Mouse (Mus musculus) kidney, embryonic 14.5 days (tissue): ENCODE measurements around the gene Scaper. TPM values are rescaled to one million over a fixed set of nuclear protein-coding genes. Genes with fewer than 3 reads are reported as not detected.

Experiments
- ATAC-seq: fragments of 200-750 bp; cut with Nextera tagmentation; 2 replicates; pipeline ENCODE4 v1.8.0; 2017; ENCODE audit warnings: moderate number of reproducible peaks, mild to moderate bottlenecking, moderate TSS enrichment, moderate library complexity; ENCODE audit not compliant: low FRiP score, low TSS enrichment
- H3K27ac ChIP-seq: fragments of 300-500 bp; sonication (generic); 2 replicates; pipeline ENCODE4 v1.5.1; 2014; ENCODE audit warnings: low read depth, mild to moderate bottlenecking, low read length, moderate library complexity, mixed read lengths
- H3K27me3 ChIP-seq: fragments of 300-500 bp; sonication (generic); 2 replicates; pipeline ENCODE4 v1.6.1; 2014; ENCODE audit warnings: mild to moderate bottlenecking, low read length; ENCODE audit not compliant: control insufficient read depth, insufficient read depth
- H3K36me3 ChIP-seq: fragments of 300-500 bp; sonication (generic); 2 replicates; pipeline ENCODE4 v1.6.1; 2014; ENCODE audit warnings: low read length, mixed read lengths; ENCODE audit not compliant: control insufficient read depth, insufficient read depth
- H3K4me1 ChIP-seq: fragments of 300-500 bp; sonication (generic); 2 replicates; pipeline ENCODE4 v1.6.1; 2014; ENCODE audit warnings: low read length, mixed read lengths; ENCODE audit not compliant: control insufficient read depth, insufficient read depth
- H3K4me2 ChIP-seq: fragments of 300-500 bp; sonication (generic); replicated peaks from 2 replicates; pipeline ENCODE4 v1.6.1; 2014; ENCODE audit warnings: low read depth, mild to moderate bottlenecking, low read length
- H3K4me3 ChIP-seq: fragments of 300-500 bp; sonication (generic); 2 replicates; pipeline ENCODE4 v1.5.1; 2014; ENCODE audit warnings: mild to moderate bottlenecking, low read length
- H3K9ac ChIP-seq: fragments of 300-500 bp; sonication (generic); 2 replicates; pipeline ENCODE4 v1.6.1; 2014; ENCODE audit warnings: low read depth, mild to moderate bottlenecking, low read length, moderate library complexity
- H3K9me3 ChIP-seq: fragments of 300-500 bp; sonication (generic); 2 replicates; pipeline ENCODE4 v1.6.1; 2016; ENCODE audit warnings: low read length; ENCODE audit not compliant: control insufficient read depth
- WGBS: fragments of 180-500 bp; shearing (Covaris S2); extraction: QIAGEN DNeasy Blood & Tissue Kit; methylation state at CpG from one replicate; pipeline ENCODE4 v1.1.7; 2014; 5-methylcytosine and 5-hydroxymethylcytosine counted together
- polyA plus RNA-seq: library from polyadenylated mRNA; unstranded; fragments of >200 nt; fragmentation: Nextera tagmentation; extraction: Ambion mirVana; gene quantifications from 2 replicates; pipeline ENCODE4 v1.2.1, GENCODE M21; 2014

Gene Scaper
- polyA plus RNA-seq, 1 experiment from 2014 or later, result 10.3 TPM

DNA sequence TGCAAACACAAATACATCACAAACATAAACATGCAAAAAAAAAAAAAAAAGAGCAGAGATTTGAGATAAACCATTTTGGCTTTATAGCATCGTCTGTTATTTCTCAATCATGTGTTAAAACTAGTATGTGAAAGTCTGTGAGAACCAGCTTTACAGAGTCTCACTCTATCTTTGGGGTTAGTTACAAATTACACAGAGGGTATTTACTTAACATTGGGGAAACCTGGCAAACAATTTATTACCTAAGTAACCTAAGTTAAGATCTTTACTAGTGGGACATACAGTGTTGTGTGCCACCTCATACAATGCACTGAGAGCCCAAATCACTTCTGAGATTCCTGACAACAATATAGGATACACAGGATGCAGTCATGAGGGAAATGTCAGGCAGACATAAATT lies 428.2 kb downstream of the Scaper start:
- H3K9me3 ChIP-seq, result no peaks in the 10 kb centered on the region
- no peak overlapping the region for H3K4me3 ChIP-seq
- peaks cover 3% of the 10 kb centered on the region; the same call in 1 of the 2 replicates for H3K27me3 ChIP-seq
- 88% methylated on average over 1 of the region's 1 CpGs for whole genome bisulfite sequencing
- peaks cover 11% of the 10 kb centered on the region; the same call in 1 of the 2 replicates for H3K4me1 ChIP-seq
- H3K4me2 ChIP-seq, result no peak overlapping the region; the same call in 1 of the 2 replicates
- 0 out of 2 replicates have a peak, but pooled peaks cover 3% of the 10 kb centered on the region for H3K36me3 ChIP-seq
- H3K9ac ChIP-seq, result no peak overlapping the region
- ATAC-seq, result no peak
- no peak overlapping the region for H3K27ac ChIP-seq

DNA sequence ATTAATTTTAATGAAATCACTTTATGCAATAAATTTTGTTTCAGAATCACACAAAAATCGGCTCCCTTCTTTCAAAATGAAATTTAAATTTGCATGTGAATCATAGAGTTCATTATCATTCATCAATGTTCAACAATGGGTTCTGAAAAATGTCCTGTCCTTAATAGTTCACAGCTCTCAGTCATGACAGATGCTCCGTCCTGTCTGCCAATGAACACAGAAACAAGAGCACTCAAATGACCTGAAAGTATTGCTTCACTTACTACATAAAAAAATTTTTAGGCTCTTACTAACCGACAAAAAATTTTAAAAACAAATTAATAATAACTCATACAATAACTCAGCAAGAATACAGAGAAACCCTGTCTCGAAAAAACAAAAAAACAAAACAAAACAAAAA lies 429.2 kb downstream of the Scaper start:
- ATAC-seq, result no peak
- H3K4me3 ChIP-seq, result no peak overlapping the region
- H3K9ac ChIP-seq, result no peak overlapping the region
- peaks cover 11% of the 10 kb centered on the region; the same call in 1 of the 2 replicates for H3K4me1 ChIP-seq
- no peaks in the 10 kb centered on the region for H3K9me3 ChIP-seq
- H3K27ac ChIP-seq, result no peak overlapping the region
- H3K27me3 ChIP-seq, result no peaks in the 10 kb centered on the region; the same call in 1 of the 2 replicates
- 0 out of 2 replicates have a peak, but pooled peaks cover 3% of the 10 kb centered on the region for H3K36me3 ChIP-seq
- H3K4me2 ChIP-seq, result no peak overlapping the region
- 87% methylated on average over 4 of the region's 4 CpGs for WGBS

DNA sequence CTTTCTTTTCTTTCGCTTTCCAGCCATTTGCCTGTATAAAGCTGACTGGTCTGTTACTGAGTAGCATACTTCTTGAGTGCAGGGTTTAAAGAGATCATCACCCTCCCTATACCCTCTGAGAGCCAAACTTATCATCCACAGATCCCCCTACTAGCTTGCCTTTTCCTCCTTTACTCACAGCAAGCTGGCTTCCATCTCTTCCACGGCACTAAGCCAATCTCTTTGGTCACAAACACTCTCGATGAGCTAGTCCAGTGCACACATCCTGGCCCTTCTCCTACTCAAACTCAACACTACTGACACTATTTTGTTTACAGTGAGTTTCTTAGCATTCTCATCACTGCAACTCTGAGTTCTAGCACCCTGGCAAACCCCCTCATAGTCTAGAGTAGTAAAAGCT lies 430.0 kb downstream of the Scaper start:
- ATAC-seq, result no peak
- WGBS, result 84% methylated on average over 3 of the region's 3 CpGs

More for the DNA sequence above, 430.0 kb downstream of the Scaper start:
- no peak overlapping the region for H3K27ac ChIP-seq
- no peaks in the 10 kb centered on the region for H3K9me3 ChIP-seq
- H3K9ac ChIP-seq, result no peak overlapping the region
- no peak overlapping the region for H3K4me2 ChIP-seq
- no peak overlapping the region for H3K4me3 ChIP-seq
- peaks cover 11% of the 10 kb centered on the region; the same call in 1 of the 2 replicates for H3K4me1 ChIP-seq
- no peaks in the 10 kb centered on the region for H3K27me3 ChIP-seq
- H3K36me3 ChIP-seq, result 0 out of 2 replicates have a peak, but pooled peaks cover 3% of the 10 kb centered on the region

Other genes with a start within 250 kb of the Scaper start
- gene 4930563M21Rik, start 72.4 kb upstream of the Scaper start, polyA plus RNA-seq, result not detected in 2 replicates
- gene Rcn2, start 103.7 kb upstream of the Scaper start, polyA plus RNA-seq, result 278 and 283 TPM in 2 replicates
- 0.28 and 0.53 TPM in 2 replicates for gene Pstpip1, start 151.8 kb upstream of the Scaper start, polyA plus RNA-seq
- gene Tspan3, start 227.4 kb upstream of the Scaper start, polyA plus RNA-seq, result 418 and 533 TPM in 2 replicates